Mouse (Mus musculus) cerebellum, adult 11 months (tissue): ENCODE measurements around the gene Gm17304.

Source experiments
- DNase-seq: peaks from one replicate; pipeline ENCODE4 v3.0.0; 2022

Gm17304 gene

GRCm38 (mm10) chr5:106608798-106609197, at the start of gene Gm17304:
Gene Gm17304 (plus strand): TSS chr5:106609098.
- no peak for DNase-seq

GRCm38 (mm10) chr5:106560631-106561498, 48.0 kb upstream of the Gm17304 start:
- DNase-seq, result peak; percentile 72

- no peak for DNase-seq
Observed at GRCm38 (mm10) chr5:106561499-106561822, 47.4 kb upstream of the Gm17304 start.

- DNase-seq, result no peak
Observed at GRCm38 (mm10) chr5:106566025-106566424, 42.9 kb upstream of the Gm17304 start.

- DNase-seq, result no peak
Observed at GRCm38 (mm10) chr5:106573742-106574559, 34.9 kb upstream of the Gm17304 start.

GRCm38 (mm10) chr5:106574560-106574946, 34.3 kb upstream of the Gm17304 start:
- peak; percentile 91 for DNase-seq

GRCm38 (mm10) chr5:106575098-106575497, 33.8 kb upstream of the Gm17304 start:
- DNase-seq, result peak; percentile 12

- DNase-seq, result no peak
Observed at GRCm38 (mm10) chr5:106577237-106577888, 31.5 kb upstream of the Gm17304 start.

GRCm38 (mm10) chr5:106580943-106581342, 28.0 kb upstream of the Gm17304 start:
- DNase-seq, result no peak

GRCm38 (mm10) chr5:106589006-106589405, 19.9 kb upstream of the Gm17304 start:
- no peak for DNase-seq

- no peak for DNase-seq
Observed at GRCm38 (mm10) chr5:106589670-106590069, 19.2 kb upstream of the Gm17304 start.

- DNase-seq, result no peak
Observed at GRCm38 (mm10) chr5:106590686-106591085, 18.2 kb upstream of the Gm17304 start.

- no peak for DNase-seq
Observed at GRCm38 (mm10) chr5:106594388-106594787, 14.5 kb upstream of the Gm17304 start.

GRCm38 (mm10) chr5:106597472-106597871, 11.4 kb upstream of the Gm17304 start:
- DNase-seq, result no peak

GRCm38 (mm10) chr5:106599482-106599881, 9.4 kb upstream of the Gm17304 start:
- DNase-seq, result no peak

GRCm38 (mm10) chr5:106604381-106604780, 4.5 kb upstream of the Gm17304 start:
- no peak for DNase-seq

GRCm38 (mm10) chr5:106605096-106605495, 3.8 kb upstream of the Gm17304 start:
- DNase-seq, result peak; percentile 16

GRCm38 (mm10) chr5:106607081-106607480, 1.8 kb upstream of the Gm17304 start:
- DNase-seq, result no peak

GRCm38 (mm10) chr5:106612151-106612550, 3.3 kb downstream of the Gm17304 start:
- DNase-seq, result no peak

GRCm38 (mm10) chr5:106614570-106614969, 5.7 kb downstream of the Gm17304 start:
- no peak for DNase-seq

- no peak for DNase-seq
Observed at GRCm38 (mm10) chr5:106615006-106615405, 6.1 kb downstream of the Gm17304 start.

- DNase-seq, result no peak
Observed at GRCm38 (mm10) chr5:106620446-106620845, 11.5 kb downstream of the Gm17304 start.

GRCm38 (mm10) chr5:106622193-106622592, 13.3 kb downstream of the Gm17304 start:
- DNase-seq, result no peak
